Mouse (Mus musculus) kidney, adult 2 months (tissue): Measurements from ENCODE around the gene Zfp57. TPM values are rescaled to one million over a fixed set of nuclear protein-coding genes. Genes with fewer than 3 reads are reported as not detected.
"Not testable (repeated sequence)": the region's sequence is repeated elsewhere in the genome, so short reads cannot be mapped to it uniquely, and the experiment has no call there.

Experiments used
- DNase-seq: peaks from one replicate; pipeline ENCODE4 v3.0.0; 2021
- H3K27ac ChIP-seq: fragments of 200-500 bp; 2 replicates; pipeline ENCODE4 v1.5.1; 2012; ENCODE audit warnings: low read depth, low read length, control low read depth, inconsistent platforms; ENCODE audit not compliant: insufficient read depth
- H3K27me3 ChIP-seq: fragments of 200-500 bp; replicated peaks from 2 replicates; pipeline ENCODE4 v1.6.1; 2012; ENCODE audit warnings: mild to moderate bottlenecking, moderate library complexity, low read length, inconsistent platforms; ENCODE audit not compliant: control insufficient read depth, insufficient read depth
- H3K36me3 ChIP-seq: fragments of 200-500 bp; 2 replicates; pipeline ENCODE4 v1.6.1; 2012; ENCODE audit warnings: mild to moderate bottlenecking, moderate library complexity, low read length, inconsistent platforms; ENCODE audit not compliant: control insufficient read depth, insufficient read depth
- H3K4me1 ChIP-seq: fragments of 200-500 bp; 2 replicates; pipeline ENCODE4 v1.6.1; 2011; ENCODE audit warnings: low read length; ENCODE audit not compliant: control insufficient read depth, insufficient read depth
- H3K4me3 ChIP-seq: fragments of 200-500 bp; 2 replicates; pipeline ENCODE4 v1.5.1; 2011; ENCODE audit warnings: mild to moderate bottlenecking, low read depth, low read length, control low read depth; ENCODE audit not compliant: insufficient read depth
- CTCF ChIP-seq: fragments of 200-500 bp; conservative IDR thresholded peaks from 2 replicates; pipeline ENCODE4 v1.5.1; 2011; ENCODE audit warnings: low read depth, mild to moderate bottlenecking, control low read depth, low read length, moderate library complexity, mixed read lengths; ENCODE audit not compliant: insufficient read depth, insufficient read length
- POLR2A ChIP-seq: fragments of 200-500 bp; IDR thresholded peaks from one replicate; pipeline ENCODE4 v1.6.1; 2011; ENCODE audit warnings: low read depth, low read length, control low read depth
- WGBS: fragments of 180-500 bp; shearing (Covaris S2); methylation state at CpG from one replicate; pipeline ENCODE4 v1.1.7; 2018; 5-methylcytosine and 5-hydroxymethylcytosine counted together
- polyA plus RNA-seq: library from polyadenylated mRNA; depleted of rRNA; stranded (reverse); fragments of >200 nt; gene quantifications from 2 replicates; pipeline ENCODE4 v1.2.3, GENCODE M21; 2012

Zfp57 gene
- polyA plus RNA-seq, 1 experiment, result 2.0 TPM

- no peak for TF ChIP-seq POLR2A
- no peak for TF ChIP-seq CTCF
- Histone ChIP-seq H3K4me1 (peaks cover 4% of the 10 kb centered on the region; the same call in 1 of the 2 replicates), H3K27me3 (no peaks in the 10 kb centered on the region), H3K36me3 (no peaks in the 10 kb centered on the region), H3K27ac (no peak overlapping the region), H3K4me3 (no peak overlapping the region)
- no peak for DNase-seq
- WGBS, result 62% methylated on average over 5 of the region's 5 CpGs
Observed at GRCm38 (mm10) chr17:36982253-36983155, 18.5 kb upstream of the Zfp57 start.

- Histone ChIP-seq H3K36me3 (no peaks in the 10 kb centered on the region), H3K4me3 (no peak overlapping the region)
- 12% methylated on average over 24 of the region's 24 CpGs for WGBS
Observed at GRCm38 (mm10) chr17:36988475-36988874, 12.5 kb upstream of the Zfp57 start.

GRCm38 (mm10) chr17:36989437-36989836 is 11.5 kb upstream of the Zfp57 start, which contains the start of gene H2-M5:
Gene H2-M5, minus strand, starts transcription at chr17:36989537.
- Histone ChIP-seq H3K27ac (no peak within 1 kb of the TSS), H3K36me3 (no peaks in the 10 kb centered on the region), H3K27me3 (no peaks in the 10 kb centered on the region), H3K4me1 (no peaks in the 10 kb centered on the region), H3K4me3 (no peak within 1 kb of the TSS)
- TF ChIP-seq POLR2A (no peak), CTCF (no peak)
- WGBS, result 35% methylated on average over 5 of the region's 5 CpGs
- no peak for DNase-seq

More at GRCm38 (mm10) chr17:36988475-36988874, 12.5 kb upstream of the Zfp57 start:
- TF ChIP-seq CTCF (no peak), POLR2A (no peak)
- Histone ChIP-seq H3K27me3 (no peaks in the 10 kb centered on the region), H3K4me1 (no peaks in the 10 kb centered on the region), H3K27ac (no peak overlapping the region)
- DNase-seq, result no peak

GRCm38 (mm10) chr17:36990630-36991029 is 10.3 kb upstream of the Zfp57 start:
- not testable (repeated sequence) for H3K36me3 ChIP-seq, H3K27me3 ChIP-seq, DNase-seq, H3K4me1 ChIP-seq, H3K27ac ChIP-seq, H3K4me3 ChIP-seq
- WGBS, result 95% methylated on average over 6 of the region's 6 CpGs

GRCm38 (mm10) chr17:36992336-36993104 is 8.4 kb upstream of the Zfp57 start:
- TF ChIP-seq POLR2A (no peak), CTCF (no peak)
- no peak overlapping the region for H3K4me3 ChIP-seq
- no peak overlapping the region for H3K27ac ChIP-seq
- no peaks in the 10 kb centered on the region; the same call in 1 of the 2 replicates for H3K4me1 ChIP-seq
- WGBS, result 55% methylated on average over 3 of the region's 3 CpGs
- no peaks in the 10 kb centered on the region for H3K27me3 ChIP-seq
- DNase-seq, result no peak
- no peaks in the 10 kb centered on the region for H3K36me3 ChIP-seq

- H3K27ac ChIP-seq, result no peak overlapping the region
- TF ChIP-seq POLR2A, result no peak
- no peak for TF ChIP-seq CTCF
- H3K4me1 ChIP-seq, result no peaks in the 10 kb centered on the region; the same call in 1 of the 2 replicates
- no peaks in the 10 kb centered on the region for H3K27me3 ChIP-seq
- no peaks in the 10 kb centered on the region for H3K36me3 ChIP-seq
- WGBS, result 89% methylated on average over 4 of the region's 4 CpGs
- no peak overlapping the region for H3K4me3 ChIP-seq
- DNase-seq, result no peak
Observed at GRCm38 (mm10) chr17:36993770-36994325, 7.1 kb upstream of the Zfp57 start.

- Histone ChIP-seq H3K27ac (no peak overlapping the region), H3K4me3 (no peak overlapping the region), H3K4me1 (no peaks in the 10 kb centered on the region; the same call in 1 of the 2 replicates), H3K27me3 (no peaks in the 10 kb centered on the region), H3K36me3 (no peaks in the 10 kb centered on the region)
- 94% methylated on average over 2 of the region's 2 CpGs for WGBS
- no peak for TF ChIP-seq POLR2A
- no peak for TF ChIP-seq CTCF
- DNase-seq, result no peak
Observed at GRCm38 (mm10) chr17:36994528-36994927, 6.4 kb upstream of the Zfp57 start.
